Mouse (Mus musculus): ENCODE results near the gene Prelp.

- TF ChIP-seq CTCF (IDR thresholded peaks at IDR 0.05; ENCODE audit: borderline replicate concordance, insufficient read depth, low read depth, low read length), result no peak
- no peak for TF ChIP-seq POLR2A (IDR thresholded peaks at IDR 0.05; ENCODE audit: borderline replicate concordance, insufficient read depth, low read length)
Observed at GRCm38 (mm10) chr1:133910108-133910507, 11.1 kb downstream of the Prelp start.
